Mouse (Mus musculus): Measurements from ENCODE around the gene Pigu. TPM values are rescaled to one million over a fixed set of nuclear protein-coding genes. Genes with fewer than 3 reads are reported as not detected.

The Pigu gene
- polyA plus RNA-seq, 1 experiment, result 0.77 TPM

DNA sequence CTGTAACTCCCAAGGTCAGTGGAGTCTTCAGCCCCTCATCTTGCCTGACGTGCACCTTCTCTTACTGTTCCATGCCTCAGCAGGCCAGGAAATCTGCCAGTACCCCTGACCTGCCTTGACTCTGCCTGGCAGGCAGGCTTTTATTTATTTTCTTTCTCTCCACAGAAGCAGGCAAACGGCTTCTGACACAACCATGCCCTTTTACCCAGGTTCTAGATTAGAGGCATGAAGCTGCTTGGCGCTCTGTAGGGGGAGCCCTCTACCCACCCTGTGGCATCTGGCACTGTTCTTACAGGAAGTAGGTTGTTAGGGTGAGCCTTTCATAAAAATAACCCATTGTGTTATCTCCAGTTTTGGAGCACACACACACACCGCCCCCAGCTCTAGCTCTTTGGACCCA, 116.3 kb downstream of the Pigu start:
- Histone ChIP-seq H3K4me3 (replicated peaks) (no peak overlapping the region), H3K36me3 (ENCODE audit: control insufficient read depth) (peaks cover 38% of the 10 kb centered on the region), H3K4me1 (ENCODE audit: control insufficient read depth) (peaks cover 18% of the 10 kb centered on the region), H3K27me3 (ENCODE audit: control insufficient read depth) (no peaks in the 10 kb centered on the region), H3K9me3 (ENCODE audit: control insufficient read depth, low read length) (no peaks in the 10 kb centered on the region)
- TF ChIP-seq GATA1 (IDR thresholded peaks at IDR 0.05; ENCODE audit: low read length), result no peak
- no peak for TF ChIP-seq TAL1 (IDR thresholded peaks at IDR 0.05; ENCODE audit: low read length)

DNA sequence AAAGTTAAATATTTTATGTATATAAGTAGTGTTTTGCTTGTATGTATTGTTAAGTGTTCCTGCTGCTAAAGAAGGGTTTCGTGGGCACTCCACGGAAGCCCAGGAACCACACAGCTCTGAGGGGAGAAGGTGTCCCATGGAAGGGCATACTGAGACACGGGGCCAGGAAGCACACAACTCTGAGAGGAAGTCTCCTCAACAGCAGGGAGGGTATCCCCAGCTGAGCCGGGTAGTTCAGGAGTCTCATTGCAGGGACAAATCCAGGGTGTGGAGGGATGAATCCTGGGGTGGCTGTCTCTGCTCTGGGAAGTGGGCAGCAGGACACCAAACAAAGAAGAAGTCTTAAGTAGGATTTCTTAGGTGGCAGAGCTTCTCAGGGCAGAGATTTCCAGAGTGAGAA, 120.0 kb downstream of the Pigu start:
- H3K36me3 ChIP-seq (ENCODE audit: control insufficient read depth), result peaks cover 4% of the 10 kb centered on the region
- H3K27me3 ChIP-seq (ENCODE audit: control insufficient read depth), result no peaks in the 10 kb centered on the region
- TF ChIP-seq GATA1 (IDR thresholded peaks at IDR 0.05; ENCODE audit: low read length), result no peak
- TF ChIP-seq TAL1 (IDR thresholded peaks at IDR 0.05; ENCODE audit: low read length), result no peak
- no peaks in the 10 kb centered on the region for H3K9me3 ChIP-seq (ENCODE audit: control insufficient read depth, low read length)
- H3K4me1 ChIP-seq (ENCODE audit: control insufficient read depth), result peaks cover 23% of the 10 kb centered on the region
- peak overlapping the region; percentile 100 for H3K4me3 ChIP-seq (replicated peaks)

DNA sequence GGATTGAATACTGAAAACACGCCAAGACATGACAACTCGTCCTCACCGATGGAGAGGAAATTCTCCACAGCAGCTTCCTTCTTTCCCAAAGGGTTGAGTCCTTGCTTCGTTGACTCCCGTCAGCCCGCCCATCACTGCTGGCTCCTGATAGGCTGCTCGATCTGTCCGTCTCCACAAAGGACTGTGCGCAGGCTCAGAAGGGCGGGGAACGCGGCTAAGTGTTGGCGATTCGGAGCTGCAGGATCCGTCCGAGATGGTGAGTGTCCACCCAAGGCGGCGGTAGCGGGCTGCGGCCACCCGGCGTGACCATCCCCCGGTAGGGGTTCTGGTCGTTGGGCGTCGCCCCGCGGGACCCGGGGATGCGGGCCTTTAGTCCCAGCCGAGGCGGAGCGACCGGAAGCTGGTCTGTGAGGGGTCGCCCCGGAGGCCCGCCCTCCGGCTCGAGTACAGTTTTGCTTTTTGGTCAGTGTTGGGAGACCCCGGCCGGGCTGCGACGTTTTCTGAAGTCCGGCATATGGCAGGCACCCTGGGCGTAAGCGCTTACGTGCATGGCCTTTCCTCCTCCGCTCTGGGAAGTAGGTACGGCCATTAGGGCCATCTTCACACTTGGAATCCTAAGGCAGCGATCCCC, 120.8 kb downstream of the Pigu start, which contains the start of gene Dynlrb1:
TSS of gene Dynlrb1 (plus strand) at position 172 of the 631 bp plus-strand sequence.
- H3K27me3 ChIP-seq (ENCODE audit: control insufficient read depth), result no peaks in the 10 kb centered on the region
- H3K4me1 ChIP-seq (ENCODE audit: control insufficient read depth), result peaks cover 23% of the 10 kb centered on the region
- H3K4me3 ChIP-seq (replicated peaks), result peak within 1 kb of the TSS; percentile 100
- H3K9me3 ChIP-seq (ENCODE audit: control insufficient read depth, low read length), result no peaks in the 10 kb centered on the region
- peaks cover 3% of the 10 kb centered on the region; the same call in 1 of the 2 replicates for H3K36me3 ChIP-seq (ENCODE audit: control insufficient read depth)
- TF ChIP-seq TAL1 (IDR thresholded peaks at IDR 0.05; ENCODE audit: low read length), result no peak
- TF ChIP-seq GATA1 (IDR thresholded peaks at IDR 0.05; ENCODE audit: low read length), result no peak

DNA sequence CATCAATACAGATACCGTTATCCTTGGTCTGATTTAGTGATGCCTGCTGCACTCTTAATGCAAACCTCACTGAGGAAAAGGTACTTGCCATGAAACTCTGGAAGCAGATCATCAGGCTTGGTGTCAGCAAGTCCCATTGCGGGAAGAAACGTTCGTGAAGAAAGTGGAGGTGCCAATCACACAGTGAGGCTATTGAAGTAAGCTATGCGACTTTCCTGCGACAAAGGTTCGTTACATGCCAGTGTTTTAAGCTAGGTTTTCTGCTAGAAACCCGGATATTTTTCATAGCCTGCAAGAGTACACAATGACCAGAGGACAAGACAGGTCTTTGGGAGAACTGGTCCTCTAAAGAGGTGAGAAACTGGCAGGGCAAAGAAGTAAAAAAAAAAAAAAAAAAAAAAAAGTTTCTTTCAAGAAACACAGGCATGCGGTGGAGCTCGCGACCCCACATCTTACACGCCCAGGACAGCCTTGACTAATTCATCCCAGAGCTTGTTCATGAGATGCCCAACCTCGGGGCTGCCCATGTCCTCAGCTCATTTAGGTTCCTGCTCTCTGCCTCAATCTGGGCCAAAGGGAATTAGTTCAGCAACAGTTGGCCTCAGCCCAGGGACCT, 121.4 kb downstream of the Pigu start:
- H3K9me3 ChIP-seq (ENCODE audit: control insufficient read depth, low read length), result no peaks in the 10 kb centered on the region
- H3K4me1 ChIP-seq (ENCODE audit: control insufficient read depth), result peaks cover 23% of the 10 kb centered on the region
- no peaks in the 10 kb centered on the region for H3K27me3 ChIP-seq (ENCODE audit: control insufficient read depth)
- TF ChIP-seq GATA1 (IDR thresholded peaks at IDR 0.05; ENCODE audit: low read length), result no peak
- H3K4me3 ChIP-seq (replicated peaks), result peak overlapping the region; percentile 100
- peaks cover under 1% of the 10 kb centered on the region; the same call in 1 of the 2 replicates for H3K36me3 ChIP-seq (ENCODE audit: control insufficient read depth)

Other genes with a start within 250 kb of the Pigu start
- gene Itch, start 223.9 kb downstream of the Pigu start, polyA plus RNA-seq (2012), result 0.06 TPM in 2 replicates
- gene Dynlrb1, start 120.9 kb downstream of the Pigu start, polyA plus RNA-seq (2012), result 10.3 and 16.7 TPM in 2 replicates
- gene Map1lc3a, start 81.1 kb downstream of the Pigu start, polyA plus RNA-seq (2012), result 7.8 and 8.1 TPM in 2 replicates
- 0.27 and 0.51 TPM in 2 replicates for gene Trp53inp2, start 23.6 kb upstream of the Pigu start, polyA plus RNA-seq (2012)
- gene Ncoa6, start 116.5 kb upstream of the Pigu start, polyA plus RNA-seq (2012), result 0.63 and 0.81 TPM in 2 replicates
- 0.78 and 1.0 TPM in 2 replicates for gene Acss2, start 160.5 kb upstream of the Pigu start, polyA plus RNA-seq (2012)
- not detected in 2 replicates for gene Ggt7, start 160.8 kb upstream of the Pigu start, polyA plus RNA-seq (2012)
- gene Gss, start 235.4 kb upstream of the Pigu start, polyA plus RNA-seq (2012), result 6.8 and 8.6 TPM in 2 replicates

Measured in erythroblast, embryonic 14.5 days (primary cell).